Mouse (Mus musculus): ENCODE measurements around the gene Acnat1. TPM values are rescaled to one million over a fixed set of nuclear protein-coding genes. Genes with fewer than 3 reads are reported as not detected.
"Not testable (repeated sequence)": the region's sequence is repeated elsewhere in the genome, so short reads cannot be mapped to it uniquely, and the experiment has no call there.

Acnat1 gene
- polyA plus RNA-seq, 1 experiment from 2014 or later = not detected

GRCm38 (mm10) chr4:49485934-49486650 lies 12.4 kb upstream of the Acnat1 start:
- H3K9ac ChIP-seq; H3K4me3 ChIP-seq; ATAC-seq (replicated peaks; ENCODE audit: insufficient number of reproducible peaks, insufficient read depth, low FRiP score, low read depth); H3K36me3 ChIP-seq; H3K9me3 ChIP-seq (replicated peaks); H3K27me3 ChIP-seq; H3K27ac ChIP-seq; H3K4me1 ChIP-seq (replicated peaks); H3K4me2 ChIP-seq: not testable (repeated sequence)
- WGBS = 72% methylated on average over 3 of the region's 3 CpGs

GRCm38 (mm10) chr4:49485442-49485841 lies 11.7 kb upstream of the Acnat1 start:
- H3K4me1 ChIP-seq (replicated peaks) = 0 out of 2 replicates have a peak, but pooled peaks cover 1% of the 10 kb centered on the region
- H3K4me3 ChIP-seq = no peak overlapping the region
- H3K36me3 ChIP-seq = no peaks in the 10 kb centered on the region
- H3K4me2 ChIP-seq = no peak overlapping the region
- ATAC-seq (replicated peaks; ENCODE audit: insufficient number of reproducible peaks, insufficient read depth, low FRiP score, low read depth) = no peak
- no peaks in the 10 kb centered on the region for H3K27me3 ChIP-seq
- H3K9me3 ChIP-seq (replicated peaks) = no peaks in the 10 kb centered on the region
- no peak overlapping the region for H3K9ac ChIP-seq
- no peak overlapping the region for H3K27ac ChIP-seq

- H3K36me3 ChIP-seq = no peaks in the 10 kb centered on the region
- H3K4me1 ChIP-seq (replicated peaks) = peaks cover 9% of the 10 kb centered on the region; the same call in 1 of the 2 replicates
- no peak overlapping the region for H3K9ac ChIP-seq
- H3K4me2 ChIP-seq = no peak overlapping the region; the same call in 1 of the 2 replicates
- ATAC-seq (replicated peaks; ENCODE audit: insufficient number of reproducible peaks, insufficient read depth, low FRiP score, low read depth) = no peak
- no peaks in the 10 kb centered on the region for H3K27me3 ChIP-seq
- 62% methylated on average over 3 of the region's 3 CpGs for WGBS
- no peak overlapping the region for H3K4me3 ChIP-seq
- no peaks in the 10 kb centered on the region for H3K9me3 ChIP-seq (replicated peaks)
- no peak overlapping the region for H3K27ac ChIP-seq
Observed at GRCm38 (mm10) chr4:49480896-49481295, 7.2 kb upstream of the Acnat1 start.

- Histone ChIP-seq H3K27ac (no peak overlapping the region), H3K9ac (no peak overlapping the region), H3K36me3 (no peaks in the 10 kb centered on the region), H3K4me3 (peak overlapping the region; percentile 22), H3K9me3 (replicated peaks) (no peaks in the 10 kb centered on the region), H3K27me3 (no peaks in the 10 kb centered on the region), H3K4me2 (peak overlapping the region; percentile 43), H3K4me1 (replicated peaks) (peaks cover 9% of the 10 kb centered on the region; the same call in 1 of the 2 replicates)
- WGBS = 19% methylated on average over 21 of the region's 21 CpGs
- ATAC-seq (replicated peaks; ENCODE audit: insufficient number of reproducible peaks, insufficient read depth, low FRiP score, low read depth) = no peak
Observed at GRCm38 (mm10) chr4:49480104-49480760, 6.5 kb upstream of the Acnat1 start.

- peak overlapping the region; percentile 58; the same call in 1 of the 2 replicates for H3K4me2 ChIP-seq
- H3K36me3 ChIP-seq; H3K4me1 ChIP-seq (replicated peaks); H3K9me3 ChIP-seq (replicated peaks); ATAC-seq (replicated peaks; ENCODE audit: insufficient number of reproducible peaks, insufficient read depth, low FRiP score, low read depth); H3K9ac ChIP-seq; H3K27me3 ChIP-seq; H3K27ac ChIP-seq; H3K4me3 ChIP-seq: not testable (repeated sequence)
- 49% methylated on average over 2 of the region's 2 CpGs for WGBS
Observed at GRCm38 (mm10) chr4:49479035-49479434, 5.3 kb upstream of the Acnat1 start.

GRCm38 (mm10) chr4:49478118-49478877 lies 4.6 kb upstream of the Acnat1 start:
- Histone ChIP-seq H3K4me3 (peak overlapping the region; percentile 39), H3K4me2 (peak overlapping the region; percentile 58), H3K36me3 (no peaks in the 10 kb centered on the region), H3K9ac (no peak overlapping the region), H3K27me3 (no peaks in the 10 kb centered on the region), H3K27ac (no peak overlapping the region), H3K9me3 (replicated peaks) (no peaks in the 10 kb centered on the region), H3K4me1 (replicated peaks) (peaks cover 9% of the 10 kb centered on the region; the same call in 1 of the 2 replicates)
- WGBS = 18% methylated on average over 19 of the region's 19 CpGs
- ATAC-seq (replicated peaks; ENCODE audit: insufficient number of reproducible peaks, insufficient read depth, low FRiP score, low read depth) = no peak

- no peak for ATAC-seq (replicated peaks; ENCODE audit: insufficient number of reproducible peaks, insufficient read depth, low FRiP score, low read depth)
- Histone ChIP-seq H3K36me3 (no peaks in the 10 kb centered on the region), H3K27ac (no peak overlapping the region), H3K27me3 (no peaks in the 10 kb centered on the region), H3K4me3 (no peak overlapping the region), H3K4me1 (replicated peaks) (peaks cover 7% of the 10 kb centered on the region; the same call in 1 of the 2 replicates), H3K9me3 (replicated peaks) (no peaks in the 10 kb centered on the region), H3K9ac (no peak overlapping the region), H3K4me2 (no peak overlapping the region)
Observed at GRCm38 (mm10) chr4:49474583-49474982, 871 bp upstream of the Acnat1 start.

GRCm38 (mm10) chr4:49469435-49470151 lies 4.1 kb downstream of the Acnat1 start:
- H3K9me3 ChIP-seq (replicated peaks) = no peaks in the 10 kb centered on the region
- WGBS = 71% methylated on average over 3 of the region's 3 CpGs

GRCm38 (mm10) chr4:49467360-49467759 lies 6.4 kb downstream of the Acnat1 start:
- no peak overlapping the region for H3K27ac ChIP-seq
- 92% methylated on average over 6 of the region's 6 CpGs for WGBS
- ATAC-seq (replicated peaks; ENCODE audit: insufficient number of reproducible peaks, insufficient read depth, low FRiP score, low read depth) = no peak
- H3K9ac ChIP-seq = no peak overlapping the region
- H3K27me3 ChIP-seq = no peaks in the 10 kb centered on the region
- no peak overlapping the region for H3K4me2 ChIP-seq
- H3K4me3 ChIP-seq = no peak overlapping the region
- H3K36me3 ChIP-seq = no peaks in the 10 kb centered on the region
- H3K9me3 ChIP-seq (replicated peaks) = no peaks in the 10 kb centered on the region
- H3K4me1 ChIP-seq (replicated peaks) = no peaks in the 10 kb centered on the region

More at GRCm38 (mm10) chr4:49469435-49470151, 4.1 kb downstream of the Acnat1 start:
- Histone ChIP-seq H3K9ac (no peak overlapping the region), H3K4me1 (replicated peaks) (no peaks in the 10 kb centered on the region), H3K4me3 (no peak overlapping the region), H3K27me3 (no peaks in the 10 kb centered on the region), H3K36me3 (no peaks in the 10 kb centered on the region), H3K27ac (no peak overlapping the region), H3K4me2 (no peak overlapping the region)
- ATAC-seq (replicated peaks; ENCODE audit: insufficient number of reproducible peaks, insufficient read depth, low FRiP score, low read depth) = no peak

GRCm38 (mm10) chr4:49456171-49456570 lies 17.5 kb downstream of the Acnat1 start:
- Histone ChIP-seq H3K4me1 (replicated peaks) (no peaks in the 10 kb centered on the region), H3K4me2 (no peak overlapping the region), H3K27ac (no peak overlapping the region), H3K36me3 (no peaks in the 10 kb centered on the region), H3K27me3 (no peaks in the 10 kb centered on the region), H3K4me3 (no peak overlapping the region), H3K9ac (no peak overlapping the region), H3K9me3 (replicated peaks) (no peaks in the 10 kb centered on the region)
- no peak for ATAC-seq (replicated peaks; ENCODE audit: insufficient number of reproducible peaks, insufficient read depth, low FRiP score, low read depth)
- 77% methylated on average over 2 of the region's 2 CpGs for WGBS

All from heart, embryonic 15.5 days (tissue).